Mouse (Mus musculus) 3134 (cell line): ENCODE results near the gene Tinagl1.

Experiments used
- DNase-seq: peaks from one replicate; pipeline ENCODE4 v3.0.0-alpha.2; 2011; ENCODE audit warnings: low spot score; ENCODE audit not compliant: insufficient read length; ENCODE audit errors: extremely low read depth

The Tinagl1 gene

DNA sequence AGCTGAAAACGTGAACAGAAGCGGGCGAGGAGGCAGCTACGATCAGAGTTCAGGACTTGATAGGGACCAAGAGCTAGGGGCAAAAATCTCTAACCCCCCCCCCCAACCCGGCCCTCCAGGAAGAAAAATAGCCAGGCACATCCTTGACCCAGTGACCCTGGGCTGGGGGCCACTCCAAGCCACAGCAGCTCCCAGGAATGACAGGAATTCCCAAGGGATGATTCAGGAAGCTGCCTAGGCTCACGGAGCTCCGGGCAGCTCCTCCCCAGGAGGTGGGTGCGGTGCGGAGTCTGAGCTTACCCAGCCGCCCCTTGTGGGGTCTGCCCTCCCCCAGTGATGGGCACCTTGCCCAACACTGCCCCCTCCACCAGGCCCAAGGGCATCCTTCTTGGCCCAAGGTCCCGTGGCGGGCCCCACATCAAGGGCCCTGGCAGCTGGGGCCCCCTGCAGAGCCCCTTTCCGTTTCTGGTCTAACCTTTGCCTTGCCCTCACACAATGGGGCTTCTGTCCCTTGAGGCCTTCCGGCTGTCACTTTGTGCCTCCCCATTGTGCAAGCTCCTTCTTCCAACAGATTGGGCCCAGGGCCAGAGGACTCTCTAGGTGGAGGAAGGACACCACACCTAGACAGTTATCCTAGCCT is at the start of gene Tinagl1:
TSS of gene Tinagl1 (minus strand) at position 51 of the 640 bp plus-strand sequence.
- peak; percentile 84 for DNase-seq

- no peak for DNase-seq
Observed at GRCm38 (mm10) chr4:130224071-130224470, 49.1 kb upstream of the Tinagl1 start.

DNA sequence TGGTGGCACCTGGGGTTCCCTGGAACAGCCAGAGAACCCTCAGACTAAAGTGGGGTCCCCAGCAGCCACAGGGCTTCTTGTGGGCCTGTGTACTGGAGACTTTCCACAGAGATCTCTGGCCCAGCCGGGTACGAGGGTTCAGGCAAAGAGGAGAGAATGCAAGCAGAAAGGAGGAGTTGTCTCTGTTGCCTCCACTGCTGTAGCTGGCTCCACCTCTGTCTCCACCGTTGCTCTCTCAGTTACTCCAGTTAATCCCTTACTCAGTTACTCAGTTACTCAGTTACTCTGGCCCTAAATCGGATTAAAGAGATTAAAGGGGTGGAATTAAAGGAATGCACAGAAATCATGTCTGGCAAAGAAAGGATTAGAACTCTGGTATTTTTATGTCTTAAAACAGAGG is 47.3 kb upstream of the Tinagl1 start, which contains the start of gene Gm853:
TSS of gene Gm853 (minus strand) at position 223 of the 400 bp plus-strand sequence.
- DNase-seq = no peak

- no peak for DNase-seq
Observed at GRCm38 (mm10) chr4:130220176-130220575, 45.3 kb upstream of the Tinagl1 start.

DNA sequence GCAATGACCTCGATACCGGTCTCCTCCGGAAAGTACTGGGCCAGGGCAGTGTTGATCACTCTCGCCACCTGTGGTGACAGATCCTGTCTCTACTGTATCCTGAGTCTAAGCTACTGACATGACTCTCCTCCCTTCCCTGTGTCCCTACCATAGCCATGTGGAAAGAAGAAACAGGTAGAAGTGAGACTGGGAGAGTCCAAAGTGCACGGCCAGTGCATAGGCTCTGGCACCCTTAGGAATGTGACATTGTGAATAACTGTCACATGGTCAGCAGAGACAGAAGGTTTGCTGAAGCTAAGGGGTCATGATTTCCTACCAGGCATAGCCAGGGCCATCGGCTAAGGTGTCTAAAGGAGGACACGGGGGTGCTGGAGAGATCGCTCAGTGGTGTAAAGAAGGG is 40.5 kb upstream of the Tinagl1 start:
- no peak for DNase-seq

GRCm38 (mm10) chr4:130213857-130214256 is 38.9 kb upstream of the Tinagl1 start:
- DNase-seq = no peak

DNA sequence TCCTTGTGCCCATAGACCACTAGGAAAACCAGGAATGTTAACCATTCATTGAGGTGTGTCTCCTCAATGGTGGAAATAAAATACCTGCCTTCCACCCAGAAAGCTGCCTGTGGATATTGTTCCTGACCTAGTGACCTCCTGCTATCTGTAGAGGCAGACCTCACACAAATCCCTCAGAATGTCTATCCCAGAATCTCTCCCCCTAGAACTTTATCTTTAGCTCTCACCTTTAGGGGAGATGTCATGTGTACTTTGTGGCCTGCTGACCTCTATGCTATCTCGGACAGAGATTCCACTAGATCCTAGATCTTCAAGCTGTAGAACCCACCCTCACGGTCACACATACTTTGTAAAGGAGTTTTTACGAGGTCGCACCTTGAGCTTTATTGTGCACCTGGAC is 38.3 kb upstream of the Tinagl1 start:
- DNase-seq = no peak

DNA sequence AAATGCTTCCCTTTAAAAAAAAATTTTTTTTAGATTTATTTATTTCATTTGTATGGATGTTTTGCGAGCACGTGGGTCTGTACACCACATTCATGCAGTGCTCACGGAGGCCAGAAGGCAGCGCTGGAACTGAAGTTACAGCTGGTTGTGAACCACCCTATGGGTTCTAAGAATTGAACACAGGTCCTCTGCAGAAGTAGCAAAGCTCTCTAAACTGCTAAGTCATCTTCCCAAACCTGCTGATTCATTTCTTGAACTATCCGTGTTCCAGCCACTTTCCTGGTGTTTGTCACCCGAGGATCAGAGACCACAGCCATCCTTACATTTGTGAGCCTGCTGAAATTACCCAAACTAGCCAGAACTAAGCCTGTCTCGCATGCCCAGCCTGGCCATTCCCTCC is 37.5 kb upstream of the Tinagl1 start:
- no peak for DNase-seq

DNA sequence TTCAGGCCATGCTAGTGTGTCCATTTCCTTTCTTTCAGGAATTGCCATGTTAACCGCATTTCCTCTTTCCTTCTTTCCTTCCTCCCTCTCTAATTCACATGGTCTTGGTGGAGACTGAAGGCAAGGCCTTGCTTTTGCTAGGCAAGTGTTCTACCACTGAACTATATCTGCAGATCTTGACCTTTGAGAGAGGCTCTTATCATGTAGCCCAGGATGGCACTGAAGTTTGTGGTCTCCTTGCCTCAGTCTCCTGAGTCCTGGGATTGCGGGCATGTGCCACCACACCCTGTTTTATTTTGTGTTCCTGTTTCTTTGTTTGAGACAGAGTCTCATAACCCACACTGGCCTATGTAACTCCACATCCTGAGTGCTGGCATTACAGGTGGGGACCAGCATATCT is 36.9 kb upstream of the Tinagl1 start:
- no peak for DNase-seq

DNA sequence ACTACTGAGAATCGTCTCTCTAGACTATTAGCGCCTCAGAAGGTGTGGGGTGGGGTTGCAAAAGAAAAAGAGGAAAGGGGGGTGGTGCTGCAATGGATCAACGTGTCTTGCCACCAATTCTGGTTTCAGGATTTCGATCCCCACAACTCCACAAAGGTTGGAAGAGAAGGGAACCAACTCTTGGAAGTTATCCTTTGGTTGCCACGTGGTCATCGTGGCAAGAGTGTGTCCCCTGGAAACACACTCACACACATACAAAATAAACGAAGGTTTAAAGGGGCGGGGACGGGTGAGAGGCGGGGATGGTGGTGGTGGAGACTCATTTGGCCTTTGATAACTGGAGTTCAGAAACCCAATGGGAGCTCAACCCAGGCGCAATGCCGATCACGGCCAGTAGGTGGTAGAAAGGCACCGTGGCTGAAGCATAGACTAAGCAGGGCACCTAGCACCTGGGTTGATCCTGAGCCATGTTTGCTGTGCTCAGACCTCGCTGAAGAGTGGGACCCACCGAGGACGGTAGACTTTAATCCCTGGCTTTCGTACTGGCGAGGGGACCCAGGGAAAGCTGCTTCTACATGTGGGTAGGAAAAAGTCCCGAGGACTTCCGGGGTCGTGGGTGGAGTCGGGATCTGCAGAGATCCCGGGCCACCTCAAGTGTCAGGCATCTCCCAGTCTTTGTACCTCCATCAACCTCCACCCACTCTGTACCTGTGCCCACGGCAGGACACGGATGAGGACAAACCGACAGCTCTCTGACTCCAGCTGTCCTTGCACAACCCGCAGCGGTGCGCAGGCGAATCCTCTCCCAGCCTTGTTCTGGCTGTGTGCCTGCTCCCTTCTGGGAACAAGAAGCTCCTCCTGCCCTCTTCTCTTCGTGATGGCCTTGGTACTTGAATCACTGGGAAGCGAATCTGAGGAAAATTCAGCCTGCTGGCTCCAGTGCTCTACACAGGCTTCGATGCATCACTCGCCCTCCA is 24.1 kb upstream of the Tinagl1 start:
- DNase-seq = peak; percentile 49

DNA sequence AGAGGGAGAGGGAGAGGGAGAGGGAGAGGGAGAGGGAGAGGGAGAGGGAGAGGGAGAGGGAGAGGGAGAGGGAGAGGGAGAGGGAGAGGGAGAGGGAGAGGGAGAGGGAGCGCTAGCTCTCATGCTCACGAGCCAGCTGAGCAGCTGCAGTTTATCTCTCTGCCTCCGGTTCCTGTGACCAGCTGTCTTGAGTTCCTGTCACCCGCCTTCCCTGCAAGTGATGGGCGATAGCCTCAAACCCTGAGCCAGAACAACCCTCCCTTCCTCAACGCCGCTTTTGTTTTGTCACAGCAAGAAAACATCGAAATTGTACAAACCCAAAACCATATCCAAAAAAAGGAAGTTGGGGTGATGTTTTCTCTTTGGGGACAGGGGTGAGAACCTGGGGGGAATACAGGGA is 21.6 kb upstream of the Tinagl1 start:
- DNase-seq = no peak

DNA sequence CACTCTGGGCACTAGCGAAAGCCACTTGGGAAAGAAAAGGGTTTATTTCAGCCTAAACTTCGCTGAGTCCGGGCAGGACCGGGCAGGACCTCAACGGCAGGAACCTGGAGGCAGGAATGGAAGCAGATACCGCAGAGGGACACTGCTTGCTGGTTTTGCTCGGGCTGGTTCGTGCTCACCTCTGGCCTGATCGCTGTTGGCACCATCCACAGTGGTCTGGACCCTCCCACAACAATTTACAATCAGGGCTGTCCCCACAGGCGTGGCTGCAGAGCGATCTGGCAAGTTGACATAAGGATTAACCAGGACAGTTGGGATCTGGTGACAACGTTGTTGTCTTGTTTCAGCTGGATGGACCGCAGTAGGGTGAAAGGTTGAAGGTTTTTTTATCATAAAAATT is 21.0 kb upstream of the Tinagl1 start:
- DNase-seq = no peak

DNA sequence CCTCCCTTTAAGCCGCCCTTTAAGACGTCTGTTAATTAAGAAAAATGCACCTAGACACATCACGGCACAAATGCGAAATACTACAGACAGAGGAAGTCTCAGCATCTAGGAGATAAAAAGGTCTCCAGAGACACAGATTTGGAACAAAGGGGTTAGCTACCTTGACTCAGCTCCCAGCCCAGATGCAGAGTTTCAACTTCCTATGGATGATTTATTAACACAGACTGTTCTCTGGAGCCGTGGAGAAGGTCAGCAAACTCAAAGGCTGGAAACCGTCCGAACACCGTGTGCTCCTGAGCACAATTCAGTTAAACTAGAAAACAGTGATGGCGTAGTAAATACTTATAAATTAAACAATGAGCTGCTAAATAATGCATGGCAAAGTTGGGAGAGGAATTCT is 17.3 kb upstream of the Tinagl1 start:
- no peak for DNase-seq

GRCm38 (mm10) chr4:130189606-130190005 is 14.7 kb upstream of the Tinagl1 start:
- DNase-seq = no peak

GRCm38 (mm10) chr4:130188806-130189297 is 13.9 kb upstream of the Tinagl1 start:
- peak; percentile 61 for DNase-seq

DNA sequence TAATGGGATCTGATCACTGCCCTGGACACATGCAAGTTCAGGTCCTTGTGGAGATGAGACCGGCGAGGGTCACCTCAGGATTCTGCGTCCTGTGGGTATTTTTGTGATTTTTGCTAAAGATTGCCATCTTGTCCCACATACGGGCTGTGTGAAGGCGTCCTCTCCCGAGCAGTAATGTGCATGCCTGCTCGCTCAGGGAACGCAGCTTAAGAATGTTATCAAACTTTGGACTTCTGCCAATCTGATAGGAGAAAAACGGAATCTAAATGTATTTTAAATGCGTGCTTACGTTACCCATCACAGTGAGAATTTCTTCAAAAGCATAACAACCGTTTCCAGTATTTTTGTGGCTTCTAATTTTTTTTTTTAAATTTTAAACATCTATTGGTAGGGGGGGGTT is 12.0 kb upstream of the Tinagl1 start:
- DNase-seq = no peak

DNA sequence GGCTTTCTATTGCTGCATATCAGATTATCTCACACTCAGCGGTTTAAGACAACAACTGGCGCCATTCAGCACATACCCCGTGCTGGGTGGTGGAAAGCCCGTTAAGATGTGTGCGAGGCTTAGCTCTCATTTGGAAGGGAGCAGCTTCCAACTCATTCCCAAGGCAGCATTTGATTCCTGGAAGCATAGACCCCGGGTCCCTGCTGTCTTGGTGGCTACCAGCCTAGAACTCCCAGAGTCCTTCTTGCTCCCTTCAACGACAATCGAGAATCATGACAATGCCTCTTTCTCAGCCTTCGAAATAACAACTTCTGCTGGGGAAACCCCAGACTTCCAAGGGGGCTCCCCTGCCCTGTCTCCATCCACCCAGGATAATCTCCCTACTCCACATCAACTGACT is 11.5 kb upstream of the Tinagl1 start:
- DNase-seq = no peak

DNA sequence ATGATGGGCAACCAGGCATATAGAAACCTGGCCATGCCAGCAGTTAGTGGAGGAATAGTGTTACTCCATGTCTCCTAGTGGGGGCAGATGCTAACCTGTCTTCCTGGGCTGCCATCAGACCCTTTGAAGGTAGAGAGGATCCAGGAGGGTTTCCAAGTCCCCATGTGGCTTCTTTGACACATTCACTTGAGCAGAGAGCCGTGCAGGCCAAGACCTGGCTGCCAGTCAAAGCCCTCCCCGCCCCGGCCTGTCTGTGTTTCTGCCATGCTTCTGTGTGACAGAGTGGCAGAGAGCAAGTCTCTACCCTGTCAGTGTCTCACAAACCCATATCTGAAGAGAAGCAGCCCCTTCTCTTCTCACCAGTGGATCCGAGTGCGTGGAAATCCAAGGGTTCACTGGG is 9.0 kb upstream of the Tinagl1 start:
- no peak for DNase-seq

DNA sequence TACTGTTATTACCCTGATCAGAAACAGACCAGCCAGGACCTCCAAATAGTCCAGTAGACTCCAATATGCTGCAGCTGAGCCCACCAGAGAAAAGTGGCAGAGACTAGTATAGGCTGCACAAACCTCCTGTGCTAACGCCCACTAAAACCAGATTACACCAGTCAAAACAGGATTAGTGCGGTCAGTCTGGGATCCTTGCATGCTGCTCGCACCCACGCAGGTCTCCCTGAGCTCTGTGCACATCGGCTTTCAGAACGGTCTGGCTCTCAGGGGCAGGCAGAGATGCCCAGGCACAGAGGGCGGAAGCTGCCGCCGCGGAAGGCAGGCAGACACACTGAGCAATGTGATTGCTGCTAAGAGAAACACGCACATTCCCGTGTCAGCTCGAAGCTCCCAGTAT is 8.1 kb upstream of the Tinagl1 start:
- DNase-seq = no peak

GRCm38 (mm10) chr4:130181886-130182285 is 7.0 kb upstream of the Tinagl1 start:
- DNase-seq = no peak

- DNase-seq = no peak
Observed at GRCm38 (mm10) chr4:130180909-130181602, 6.1 kb upstream of the Tinagl1 start.
